Mouse (Mus musculus) heart, postnatal 0 days (tissue): ENCODE results near the gene Ndrg4. TPM values are rescaled to one million over a fixed set of nuclear protein-coding genes. Genes with fewer than 3 reads are reported as not detected.
"Not testable (repeated sequence)": the region's sequence is repeated elsewhere in the genome, so short reads cannot be mapped to it uniquely, and the experiment has no call there.

ENCODE experiments used
- ATAC-seq: fragments of 200-750 bp; cut with Nextera tagmentation; 2 replicates; pipeline ENCODE4 v1.8.0; 2017; ENCODE audit warnings: low read depth, moderate number of reproducible peaks, moderate library complexity; ENCODE audit not compliant: insufficient read depth
- DNase-seq: peaks from one replicate; pipeline ENCODE4 v3.0.0-alpha.2; 2016; ENCODE audit warnings: low spot score
- H3K27ac ChIP-seq: fragments of 300-500 bp; sonication (generic); 2 replicates; pipeline ENCODE4 v1.5.1; 2014; ENCODE audit warnings: low read depth, mild to moderate bottlenecking
- H3K27me3 ChIP-seq: fragments of 300-500 bp; sonication (generic); 2 replicates; pipeline ENCODE4 v1.6.1; 2014; ENCODE audit warnings: low read length, mixed read lengths; ENCODE audit not compliant: control insufficient read depth, insufficient read depth
- H3K36me3 ChIP-seq: fragments of 300-500 bp; sonication (generic); replicated peaks from 2 replicates; pipeline ENCODE4 v1.6.1; 2014; ENCODE audit warnings: low read length, mixed read lengths; ENCODE audit not compliant: control insufficient read depth, insufficient read depth
- H3K4me1 ChIP-seq: fragments of 300-500 bp; sonication (generic); 2 replicates; pipeline ENCODE4 v1.6.1; 2014; ENCODE audit warnings: antibody characterized with exemption; ENCODE audit not compliant: control insufficient read depth, insufficient read depth
- H3K4me2 ChIP-seq: fragments of 300-500 bp; sonication (generic); 2 replicates; pipeline ENCODE4 v1.6.1; 2014; ENCODE audit warnings: low read depth, mild to moderate bottlenecking, low read length, moderate library complexity
- H3K4me3 ChIP-seq: fragments of 300-500 bp; sonication (generic); 2 replicates; pipeline ENCODE4 v1.5.1; 2014; ENCODE audit warnings: low read depth, low read length
- H3K9ac ChIP-seq: fragments of 300-500 bp; sonication (generic); replicated peaks from 2 replicates; pipeline ENCODE4 v1.6.1; 2014; ENCODE audit warnings: low read depth, low read length, mixed read lengths
- H3K9me3 ChIP-seq: fragments of 300-500 bp; sonication (generic); replicated peaks from 2 replicates; pipeline ENCODE4 v1.6.1; 2016; ENCODE audit warnings: low read length; ENCODE audit not compliant: control insufficient read depth
- CTCF ChIP-seq: IDR thresholded peaks from 2 replicates; pipeline ENCODE4 v1.5.1; 2016; ENCODE audit warnings: antibody characterized with exemption, control low read depth, low read depth
- EP300 ChIP-seq: IDR thresholded peaks from 2 replicates; pipeline ENCODE4 v1.6.1; 2016; ENCODE audit warnings: antibody characterized with exemption, low read depth
- WGBS: fragments of 180-500 bp; shearing (Covaris S2); extraction: QIAGEN DNeasy Blood & Tissue Kit; methylation state at CpG from one replicate; pipeline ENCODE4 v1.1.7; 2014; 5-methylcytosine and 5-hydroxymethylcytosine counted together
- polyA plus RNA-seq: library from polyadenylated mRNA; unstranded; fragments of >200 nt; fragmentation: Nextera tagmentation; extraction: Ambion mirVana; gene quantifications from 2 replicates; pipeline ENCODE4 v1.2.1, GENCODE M21; 2015
- total RNA-seq: library from RNA; depleted of rRNA; stranded (reverse); fragments of >200 nt; gene quantifications from 2 replicates; pipeline ENCODE4 v1.2.3, GENCODE M21; 2014; ENCODE audit warnings: low replicate concordance

The Ndrg4 gene
- total and polyA plus RNA-seq, 2 experiments from 2014 or later: 425 to 563 TPM

- no peak for TF ChIP-seq EP300
- no peak for TF ChIP-seq CTCF
- H3K27ac ChIP-seq: no peak overlapping the region
- H3K4me2 ChIP-seq: no peak overlapping the region
- no peak for ATAC-seq
- WGBS: 78% methylated on average over 6 of the region's 6 CpGs
- no peak for DNase-seq
- H3K9ac ChIP-seq: no peak overlapping the region
- no peaks in the 10 kb centered on the region for H3K27me3 ChIP-seq
- no peak overlapping the region for H3K4me3 ChIP-seq
- H3K4me1 ChIP-seq: peaks cover 6% of the 10 kb centered on the region; the same call in 1 of the 2 replicates
- H3K36me3 ChIP-seq: no peaks in the 10 kb centered on the region
- no peaks in the 10 kb centered on the region for H3K9me3 ChIP-seq
Measured at GRCm38 (mm10) chr8:95660334-95660882, 16.4 kb upstream of the Ndrg4 start.

- no peak for ATAC-seq
- Histone ChIP-seq H3K9ac (no peak overlapping the region), H3K36me3 (no peaks in the 10 kb centered on the region), H3K27ac (no peak overlapping the region), H3K4me3 (no peak overlapping the region), H3K27me3 (no peaks in the 10 kb centered on the region), H3K9me3 (no peaks in the 10 kb centered on the region), H3K4me1 (peaks cover 6% of the 10 kb centered on the region; the same call in 1 of the 2 replicates), H3K4me2 (no peak overlapping the region)
- TF ChIP-seq EP300 (no peak), CTCF (no peak)
- DNase-seq: no peak
- 70% methylated on average over 8 of the region's 8 CpGs for WGBS
Measured at GRCm38 (mm10) chr8:95661085-95661484, 15.7 kb upstream of the Ndrg4 start.

- TF ChIP-seq EP300 (no peak), CTCF (no peak)
- H3K4me3 ChIP-seq: no peak overlapping the region
- H3K4me1 ChIP-seq: peaks cover 6% of the 10 kb centered on the region; the same call in 1 of the 2 replicates
- DNase-seq (no peak), ATAC-seq (no peak)
- no peaks in the 10 kb centered on the region for H3K36me3 ChIP-seq
- H3K27ac ChIP-seq: no peak overlapping the region
- H3K4me2 ChIP-seq: no peak overlapping the region
- H3K9ac ChIP-seq: no peak overlapping the region
- WGBS: 83% methylated on average over 6 of the region's 6 CpGs
- H3K9me3 ChIP-seq: no peaks in the 10 kb centered on the region
- no peaks in the 10 kb centered on the region for H3K27me3 ChIP-seq
Measured at GRCm38 (mm10) chr8:95661575-95661974, 15.2 kb upstream of the Ndrg4 start.

GRCm38 (mm10) chr8:95662885-95663598 is 13.7 kb upstream of the Ndrg4 start:
- Histone ChIP-seq H3K27me3 (no peaks in the 10 kb centered on the region), H3K9me3 (no peaks in the 10 kb centered on the region), H3K4me2 (no peak overlapping the region), H3K36me3 (no peaks in the 10 kb centered on the region), H3K9ac (no peak overlapping the region), H3K4me1 (peaks cover 6% of the 10 kb centered on the region; the same call in 1 of the 2 replicates), H3K4me3 (no peak overlapping the region), H3K27ac (no peak overlapping the region)
- WGBS: 65% methylated on average over 7 of the region's 7 CpGs
- no peak for DNase-seq
- no peak for TF ChIP-seq CTCF
- no peak for TF ChIP-seq EP300
- ATAC-seq: no peak

- Histone ChIP-seq H3K4me1 (peaks cover 9% of the 10 kb centered on the region; the same call in 1 of the 2 replicates), H3K27ac (no peak overlapping the region), H3K27me3 (no peaks in the 10 kb centered on the region), H3K4me2 (no peak overlapping the region), H3K4me3 (no peak overlapping the region), H3K9me3 (no peaks in the 10 kb centered on the region), H3K9ac (no peak overlapping the region), H3K36me3 (no peaks in the 10 kb centered on the region)
- DNase-seq (no peak), ATAC-seq (no peak)
- whole genome bisulfite sequencing: 37% methylated on average over 4 of the region's 4 CpGs
- TF ChIP-seq CTCF: no peak
- no peak for TF ChIP-seq EP300
Measured at GRCm38 (mm10) chr8:95663599-95663949, 13.2 kb upstream of the Ndrg4 start.

- not testable (repeated sequence) for H3K4me2 ChIP-seq, H3K27me3 ChIP-seq, DNase-seq, H3K36me3 ChIP-seq, H3K9ac ChIP-seq, H3K9me3 ChIP-seq, H3K4me3 ChIP-seq, H3K4me1 ChIP-seq, H3K27ac ChIP-seq, ATAC-seq
- 88% methylated on average over 11 of the region's 11 CpGs for WGBS
Measured at GRCm38 (mm10) chr8:95665813-95666452, 10.8 kb upstream of the Ndrg4 start.
